Mouse (Mus musculus): ENCODE data around the gene Apba3. TPM values are rescaled to one million over a fixed set of nuclear protein-coding genes. Genes with fewer than 3 reads are reported as not detected.

The Apba3 gene
- polyA plus RNA-seq, 1 experiment from 2014 or later: 36.9 TPM

DNA sequence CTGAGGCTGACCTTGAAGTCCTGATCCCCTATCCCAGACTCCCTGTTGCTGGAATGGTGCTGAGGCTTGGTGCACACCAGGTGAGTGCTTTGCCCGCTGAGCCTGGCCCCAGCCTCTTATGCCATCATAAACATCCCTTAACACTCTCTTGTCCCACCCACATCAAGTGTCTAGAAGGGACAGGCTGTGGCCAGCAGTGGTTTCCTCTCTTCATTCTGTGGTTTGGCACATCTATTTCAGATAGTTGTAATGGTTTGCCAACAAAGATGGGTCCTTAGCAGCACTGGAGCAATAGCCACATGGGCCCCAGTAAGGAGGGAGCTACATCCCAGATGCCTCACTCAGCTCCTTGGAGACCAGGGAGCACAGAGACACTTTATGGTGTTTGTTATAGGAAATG, 11.9 kb upstream of the Apba3 start:
- H3K9ac ChIP-seq: no peak overlapping the region
- 65% methylated on average over 1 of the region's 1 CpGs for WGBS
- H3K36me3 ChIP-seq: 0 out of 2 replicates have a peak, but pooled peaks cover 1% of the 10 kb centered on the region
- ATAC-seq (ENCODE audit: low FRiP score): no peak
- peaks cover 91% of the 10 kb centered on the region for H3K27me3 ChIP-seq
- peaks cover 32% of the 10 kb centered on the region for H3K4me1 ChIP-seq
- H3K4me2 ChIP-seq (replicated peaks): no peak overlapping the region
- no peak overlapping the region for H3K27ac ChIP-seq
- no peaks in the 10 kb centered on the region for H3K9me3 ChIP-seq (replicated peaks)
- no peak overlapping the region for H3K4me3 ChIP-seq

DNA sequence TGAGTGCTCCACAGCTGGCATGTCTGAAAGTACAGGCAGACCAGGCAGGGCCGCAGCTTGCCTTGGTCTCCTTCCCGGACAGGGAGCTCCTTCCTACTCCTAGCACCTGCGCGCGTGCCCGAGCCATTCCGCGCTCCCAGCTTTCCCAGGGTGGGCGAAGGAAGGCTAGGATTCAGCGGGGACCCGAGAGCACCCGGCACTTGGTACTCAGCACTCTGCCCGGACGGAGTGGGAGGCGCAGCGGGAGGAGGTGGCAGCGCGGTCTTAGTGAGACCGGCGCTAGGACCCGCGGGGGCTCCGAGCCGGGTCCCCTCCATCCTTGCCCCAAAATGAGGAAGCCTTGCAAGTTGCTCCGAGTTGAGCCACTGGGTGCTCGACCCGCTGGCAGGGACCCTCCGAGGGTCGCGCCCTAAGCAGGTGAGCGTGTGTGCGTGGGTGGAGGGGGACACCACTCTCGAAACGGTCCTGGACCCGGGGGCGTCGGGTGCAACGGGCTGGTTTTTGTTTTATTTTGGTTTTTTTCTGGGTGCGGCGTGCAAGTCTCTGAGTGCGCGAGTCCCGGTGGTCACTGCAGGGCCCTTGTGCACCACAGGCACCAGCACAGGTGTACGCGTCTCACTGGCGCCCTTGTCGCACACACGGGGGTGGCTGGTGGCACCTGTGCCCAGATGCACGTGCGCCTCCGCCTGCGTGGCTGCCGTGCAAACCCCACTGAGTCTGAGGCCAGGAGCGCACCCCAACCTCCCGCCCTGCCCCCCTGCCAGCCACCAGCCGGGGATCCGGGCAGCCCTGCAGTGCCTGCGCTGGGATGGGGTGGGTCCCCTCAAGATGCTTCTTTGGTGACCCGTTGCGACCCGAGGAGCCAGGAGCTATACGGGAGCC, 9.4 kb upstream of the Apba3 start:
- Histone ChIP-seq H3K4me1 (peaks cover 28% of the 10 kb centered on the region), H3K4me2 (replicated peaks) (peak overlapping the region; percentile 76), H3K27ac (no peak overlapping the region), H3K27me3 (peaks cover 75% of the 10 kb centered on the region), H3K4me3 (peak overlapping the region; percentile 42), H3K36me3 (peaks cover 17% of the 10 kb centered on the region), H3K9me3 (replicated peaks) (0 out of 2 replicates have a peak, but pooled peaks cover 4% of the 10 kb centered on the region), H3K9ac (peak overlapping the region; percentile 46)
- no peak for ATAC-seq (ENCODE audit: low FRiP score)
- 3% methylated on average over 62 of the region's 62 CpGs for WGBS

DNA sequence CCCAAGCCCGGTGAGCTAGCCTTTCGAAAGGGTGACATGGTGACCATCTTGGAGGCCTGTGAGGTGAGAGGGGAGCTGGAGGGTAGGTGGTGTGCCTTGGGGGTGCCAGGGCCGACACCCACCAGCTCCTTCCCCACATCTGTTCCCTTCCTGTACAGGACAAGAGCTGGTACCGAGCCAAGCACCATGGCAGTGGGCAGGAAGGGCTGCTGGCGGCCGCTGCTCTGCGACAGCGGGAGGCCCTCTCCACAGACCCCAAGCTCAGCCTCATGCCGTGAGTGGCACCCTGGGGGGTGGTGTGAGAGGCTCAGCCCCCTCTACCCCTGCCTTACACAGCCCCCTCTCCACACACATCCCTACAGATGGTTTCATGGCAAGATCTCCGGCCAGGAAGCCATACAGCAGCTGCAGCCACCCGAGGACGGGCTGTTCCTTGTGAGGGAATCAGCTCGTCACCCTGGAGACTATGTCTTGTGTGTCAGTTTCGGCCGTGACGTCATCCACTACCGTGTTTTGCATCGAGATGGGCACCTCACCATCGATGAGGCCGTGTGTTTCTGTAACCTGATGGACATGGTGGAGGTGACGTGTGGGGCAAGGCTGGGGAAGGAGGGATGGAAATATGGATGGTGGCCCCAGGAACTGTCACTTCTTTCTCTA, 7.4 kb upstream of the Apba3 start:
- peak overlapping the region; percentile 38; the same call in 1 of the 2 replicates for H3K9ac ChIP-seq
- H3K9me3 ChIP-seq (replicated peaks): 0 out of 2 replicates have a peak, but pooled peaks cover 4% of the 10 kb centered on the region
- H3K36me3 ChIP-seq: peaks cover 36% of the 10 kb centered on the region
- H3K27me3 ChIP-seq: peaks cover 56% of the 10 kb centered on the region
- WGBS: 45% methylated on average over 21 of the region's 21 CpGs
- no peak overlapping the region for H3K4me3 ChIP-seq
- 0 out of 2 replicates have a peak overlapping the region, but pooled peaks have one; percentile 6 for H3K4me2 ChIP-seq (replicated peaks)
- peaks cover 20% of the 10 kb centered on the region for H3K4me1 ChIP-seq
- H3K27ac ChIP-seq: no peak overlapping the region
- ATAC-seq (ENCODE audit: low FRiP score): no peak; the same call in 1 of the 2 replicates

DNA sequence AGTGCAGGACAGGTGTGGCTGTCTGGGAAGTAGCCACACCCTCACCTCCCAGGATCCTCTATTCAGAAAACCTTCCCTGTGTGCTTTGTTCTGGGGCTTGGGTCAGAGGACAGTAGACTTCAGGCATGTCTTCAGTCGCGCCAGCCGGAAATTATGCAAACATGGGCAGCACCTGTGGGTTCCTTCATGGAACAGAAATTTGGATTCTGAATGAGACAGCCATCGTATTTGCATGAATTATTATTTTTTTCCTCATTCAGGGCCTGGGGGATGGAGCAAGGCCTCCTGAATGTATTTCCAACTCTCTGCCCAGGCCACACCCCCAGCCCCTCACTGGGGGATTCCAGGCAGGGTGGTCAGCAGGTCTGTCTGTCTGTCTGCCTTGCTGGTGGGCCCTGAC, 5.7 kb upstream of the Apba3 start:
- Histone ChIP-seq H3K36me3 (peaks cover 45% of the 10 kb centered on the region), H3K9ac (no peak overlapping the region), H3K4me2 (replicated peaks) (no peak overlapping the region), H3K27me3 (peaks cover 47% of the 10 kb centered on the region), H3K27ac (no peak overlapping the region), H3K4me1 (peaks cover 29% of the 10 kb centered on the region), H3K4me3 (no peak overlapping the region), H3K9me3 (replicated peaks) (0 out of 2 replicates have a peak, but pooled peaks cover 4% of the 10 kb centered on the region)
- ATAC-seq (ENCODE audit: low FRiP score): no peak
- WGBS: 94% methylated on average over 4 of the region's 4 CpGs

DNA sequence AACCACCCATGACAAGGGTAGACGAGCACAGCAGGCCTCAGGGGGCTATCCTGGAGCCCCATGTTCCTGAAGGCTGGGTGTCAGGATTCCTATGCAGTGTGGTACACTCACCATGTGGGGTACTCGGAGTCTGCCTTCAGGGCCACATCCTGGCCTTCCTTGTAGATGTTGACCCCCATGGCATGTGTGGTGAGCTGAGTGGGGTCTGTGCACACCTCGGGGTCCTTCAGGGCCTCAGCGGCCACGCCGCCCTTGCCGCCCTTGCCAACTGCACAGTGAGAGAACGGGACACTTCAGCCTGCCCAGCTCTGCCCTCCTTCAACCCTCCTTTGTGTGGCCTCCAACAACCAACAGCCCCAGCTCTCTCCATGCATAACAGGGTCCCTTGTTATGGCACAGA, 1.2 kb upstream of the Apba3 start:
- Histone ChIP-seq H3K4me3 (peak overlapping the region; percentile 63; the same call in 1 of the 2 replicates), H3K36me3 (peaks cover 43% of the 10 kb centered on the region)

DNA sequence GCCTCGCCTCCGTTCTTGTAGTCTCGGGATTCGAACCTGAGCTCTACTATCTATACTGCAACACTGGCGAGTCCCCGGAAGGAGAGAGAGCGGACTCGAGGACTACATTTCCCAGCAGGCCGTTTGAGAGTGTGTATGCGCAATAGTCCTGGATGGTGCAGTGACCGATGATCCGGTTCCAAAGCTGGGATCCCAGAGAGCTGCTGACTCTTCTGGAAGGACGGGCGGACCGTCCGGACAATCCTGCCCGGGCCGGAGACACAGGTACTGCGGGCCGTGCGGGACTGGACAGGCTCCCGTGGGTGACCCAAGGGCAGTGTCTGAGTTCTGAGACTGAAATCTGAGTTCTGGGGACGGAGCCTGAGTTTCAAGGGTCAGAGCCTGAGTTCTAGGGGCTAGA, 1.3 kb downstream of the Apba3 start:
- Histone ChIP-seq H3K9ac (peak overlapping the region; percentile 78), H3K4me1 (peaks cover 18% of the 10 kb centered on the region), H3K9me3 (replicated peaks) (no peaks in the 10 kb centered on the region), H3K27me3 (no peaks in the 10 kb centered on the region), H3K4me2 (replicated peaks) (peak overlapping the region; percentile 66), H3K27ac (no peak overlapping the region), H3K36me3 (peaks cover 46% of the 10 kb centered on the region), H3K4me3 (peak overlapping the region; percentile 69)
- ATAC-seq (ENCODE audit: low FRiP score): peak; percentile 31; the same call in 1 of the 2 replicates
- WGBS: 4% methylated on average over 23 of the region's 23 CpGs

More for the DNA sequence above, 1.2 kb upstream of the Apba3 start:
- Histone ChIP-seq H3K9ac (peak overlapping the region; percentile 73; the same call in 1 of the 2 replicates), H3K4me2 (replicated peaks) (peak overlapping the region; percentile 60), H3K27ac (no peak overlapping the region), H3K27me3 (peaks cover 4% of the 10 kb centered on the region), H3K9me3 (replicated peaks) (0 out of 2 replicates have a peak, but pooled peaks cover 2% of the 10 kb centered on the region), H3K4me1 (peaks cover 18% of the 10 kb centered on the region)
- ATAC-seq (ENCODE audit: low FRiP score): 0 out of 2 replicates have a peak, but pooled peaks have one; percentile 3
- 91% methylated on average over 8 of the region's 8 CpGs for WGBS

DNA sequence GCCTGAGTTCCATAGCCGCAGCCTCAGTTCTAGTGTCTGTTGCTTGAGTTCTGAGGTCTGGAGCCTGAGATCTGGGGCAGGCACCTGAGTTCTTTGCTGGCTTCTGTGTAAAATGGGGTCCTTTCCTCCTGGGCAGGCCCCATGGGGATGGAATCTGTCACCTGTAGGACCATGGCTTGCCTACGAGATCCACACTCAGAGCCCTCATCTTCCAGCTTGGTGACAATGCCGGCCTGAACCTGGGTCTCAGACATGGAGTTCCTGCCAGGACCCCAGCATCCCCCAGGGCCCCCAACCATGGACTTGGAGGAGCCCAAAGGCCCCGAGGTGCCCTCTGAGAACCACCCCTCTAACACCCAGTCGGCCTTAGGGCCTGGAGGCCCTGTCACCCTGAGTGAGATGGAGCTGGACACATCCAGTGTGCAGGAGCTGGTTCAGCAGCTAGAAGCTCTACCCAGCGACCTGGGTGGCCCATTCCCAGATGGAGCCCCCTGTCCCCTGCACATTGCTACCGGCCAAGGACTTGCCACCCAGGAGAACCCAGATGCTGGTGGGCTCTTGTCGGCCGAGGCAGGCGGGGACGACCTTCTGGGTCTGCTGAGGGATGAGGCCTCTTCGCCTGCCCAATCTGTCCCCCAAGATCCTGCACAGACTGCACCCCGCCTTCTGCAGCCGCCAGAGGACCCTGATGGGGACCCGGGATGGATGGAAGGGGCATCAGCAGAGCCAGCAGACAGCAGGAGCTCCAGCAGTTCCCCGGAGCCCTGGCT, 2.1 kb downstream of the Apba3 start:
- H3K9me3 ChIP-seq (replicated peaks): no peaks in the 10 kb centered on the region
- no peaks in the 10 kb centered on the region for H3K27me3 ChIP-seq
- H3K4me3 ChIP-seq: peak overlapping the region; percentile 69
- no peak overlapping the region for H3K27ac ChIP-seq
- peak overlapping the region; percentile 66 for H3K4me2 ChIP-seq (replicated peaks)
- H3K9ac ChIP-seq: peak overlapping the region; percentile 78
- no peak for ATAC-seq (ENCODE audit: low FRiP score)
- peaks cover 47% of the 10 kb centered on the region for H3K36me3 ChIP-seq
- 81% methylated on average over 16 of the region's 16 CpGs for WGBS
- peaks cover 18% of the 10 kb centered on the region for H3K4me1 ChIP-seq

DNA sequence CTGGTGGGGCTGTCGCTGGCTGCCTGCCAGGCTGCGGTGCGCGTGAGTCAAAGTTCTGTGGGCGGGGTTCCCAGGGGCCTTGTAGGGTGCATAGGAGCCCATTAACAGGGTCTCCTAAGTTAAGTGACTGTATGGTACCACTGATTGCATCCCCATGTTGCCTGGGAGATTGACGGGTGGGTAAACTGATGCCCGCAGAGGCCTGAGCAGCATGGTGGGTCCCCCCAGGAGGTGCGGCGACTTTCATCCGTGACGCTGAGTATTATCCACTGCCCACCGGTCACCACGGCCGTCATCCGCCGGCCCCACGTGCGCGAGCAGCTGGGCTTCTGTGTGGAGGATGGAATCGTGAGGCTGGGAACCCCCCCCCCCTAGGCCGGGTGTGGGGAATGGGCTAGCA, 5.6 kb downstream of the Apba3 start:
- no peak for ATAC-seq (ENCODE audit: low FRiP score)
- Histone ChIP-seq H3K4me1 (peaks cover 9% of the 10 kb centered on the region), H3K9ac (no peak overlapping the region), H3K27me3 (no peaks in the 10 kb centered on the region), H3K9me3 (replicated peaks) (peaks cover 2% of the 10 kb centered on the region; the same call in 1 of the 2 replicates), H3K36me3 (peaks cover 33% of the 10 kb centered on the region), H3K4me3 (no peak overlapping the region), H3K4me2 (replicated peaks) (no peak overlapping the region), H3K27ac (no peak overlapping the region)
- 92% methylated on average over 21 of the region's 21 CpGs for WGBS

DNA sequence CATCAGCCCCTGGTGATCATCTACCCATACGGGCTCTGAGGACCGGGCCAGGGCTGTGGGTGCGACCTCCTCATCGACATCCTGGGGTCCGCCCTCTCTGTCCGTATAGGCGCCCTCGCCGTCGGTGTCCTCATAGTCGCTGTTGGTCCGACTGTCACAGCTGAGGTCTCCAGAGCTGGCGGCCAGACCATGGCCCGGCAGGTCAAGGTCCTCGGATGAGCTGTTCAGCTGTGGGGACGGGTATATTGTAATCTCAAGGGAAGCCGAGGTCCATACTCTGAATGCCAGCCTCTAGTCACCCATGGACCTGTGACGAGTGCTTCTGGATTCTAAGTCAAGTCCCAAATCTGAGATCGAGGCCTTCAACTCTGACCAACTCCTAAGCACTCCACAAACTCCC, 7.1 kb downstream of the Apba3 start:
- Histone ChIP-seq H3K9ac (no peak overlapping the region), H3K27ac (no peak overlapping the region), H3K4me2 (replicated peaks) (no peak overlapping the region), H3K4me1 (peaks cover 2% of the 10 kb centered on the region), H3K36me3 (peaks cover 33% of the 10 kb centered on the region), H3K27me3 (0 out of 2 replicates have a peak, but pooled peaks cover under 1% of the 10 kb centered on the region), H3K9me3 (replicated peaks) (peaks cover 2% of the 10 kb centered on the region; the same call in 1 of the 2 replicates), H3K4me3 (no peak overlapping the region)
- 94% methylated on average over 19 of the region's 19 CpGs for WGBS
- ATAC-seq (ENCODE audit: low FRiP score): no peak

DNA sequence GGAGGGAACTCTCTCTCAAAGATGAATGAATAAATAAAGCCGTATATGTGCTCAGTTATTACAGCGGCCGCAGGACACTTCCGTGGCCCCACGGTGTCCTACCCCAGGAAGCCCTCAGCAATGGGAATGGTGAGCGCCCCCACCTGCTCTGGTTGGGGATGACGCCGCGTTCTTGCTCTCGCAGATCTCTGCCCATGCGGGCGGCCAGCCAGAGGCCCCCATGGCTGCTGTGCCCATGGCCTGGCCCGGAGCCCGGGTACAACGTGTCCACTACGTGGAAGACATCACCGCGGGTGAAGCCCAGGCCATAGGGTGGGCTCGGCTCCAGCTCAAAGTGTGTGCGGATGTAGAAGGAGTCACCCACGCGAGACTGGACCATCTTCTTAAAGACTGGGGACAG, 10.9 kb downstream of the Apba3 start:
- H3K9ac ChIP-seq: no peak overlapping the region

DNA sequence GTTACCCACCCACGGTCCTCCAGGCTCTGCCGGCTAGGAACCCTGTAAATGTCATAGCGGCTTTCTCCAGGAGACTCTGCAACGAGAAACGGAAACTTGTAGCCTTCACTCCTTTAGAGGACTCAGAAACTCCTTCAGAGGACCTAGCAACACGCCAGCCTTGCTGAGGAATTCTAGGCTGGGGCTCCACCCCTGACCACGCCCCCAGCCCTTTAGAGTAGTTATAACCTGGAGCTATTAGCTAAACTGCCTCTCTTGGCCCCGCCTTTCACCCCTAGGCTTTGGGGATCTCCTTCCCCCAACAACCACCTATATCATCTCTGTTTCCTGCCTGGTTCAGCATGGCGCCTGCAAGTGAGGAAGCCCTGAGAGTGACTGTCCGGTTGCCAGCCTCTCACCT, 12.7 kb downstream of the Apba3 start:
- Histone ChIP-seq H3K4me3 (no peak overlapping the region), H3K27ac (no peak overlapping the region), H3K27me3 (peaks cover 41% of the 10 kb centered on the region), H3K36me3 (no peaks in the 10 kb centered on the region), H3K4me2 (replicated peaks) (no peak overlapping the region), H3K4me1 (0 out of 2 replicates have a peak, but pooled peaks cover 1% of the 10 kb centered on the region), H3K9me3 (replicated peaks) (peaks cover 2% of the 10 kb centered on the region; the same call in 1 of the 2 replicates), H3K9ac (no peak overlapping the region)
- 42% methylated on average over 10 of the region's 10 CpGs for WGBS
- ATAC-seq (ENCODE audit: low FRiP score): no peak

More for the DNA sequence above, 10.9 kb downstream of the Apba3 start:
- Histone ChIP-seq H3K27me3 (peaks cover 23% of the 10 kb centered on the region), H3K36me3 (peaks cover 12% of the 10 kb centered on the region), H3K9me3 (replicated peaks) (peaks cover 2% of the 10 kb centered on the region; the same call in 1 of the 2 replicates), H3K4me3 (no peak overlapping the region), H3K27ac (no peak overlapping the region), H3K4me1 (no peaks in the 10 kb centered on the region), H3K4me2 (replicated peaks) (no peak overlapping the region)
- WGBS: 75% methylated on average over 22 of the region's 22 CpGs
- ATAC-seq (ENCODE audit: low FRiP score): no peak

All from hindbrain, embryonic 12.5 days (tissue).